Mouse (Mus musculus) right cerebral cortex, postnatal 10 days (tissue): ENCODE results near the gene Abr.

ENCODE experiments used
- DNase-seq, 2 experiments: peaks; one replicate each; pipeline ENCODE4 v3.0.0; 2021; ENCODE audit warnings: low spot score in 2 of 2

Abr gene

DNA sequence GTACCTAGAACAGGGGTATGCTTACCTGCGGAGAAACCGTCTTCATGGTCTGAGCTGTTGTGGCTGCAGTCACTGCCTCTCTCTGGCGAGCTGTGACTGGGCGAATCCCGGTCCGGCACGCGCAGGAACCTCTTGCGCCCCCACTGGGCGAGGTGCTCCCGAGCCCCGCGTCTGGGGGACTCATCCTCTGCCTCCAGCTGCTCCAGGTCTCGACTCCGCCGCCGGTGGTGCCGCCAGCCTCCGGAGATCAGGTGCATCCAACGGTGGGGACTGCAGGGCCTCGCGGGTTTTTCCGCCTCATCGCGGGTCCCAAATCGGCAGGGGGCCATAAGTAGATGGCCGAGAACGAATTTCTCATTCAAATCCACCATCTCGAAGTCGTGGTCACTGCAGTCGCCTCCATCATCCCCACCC is at the start of gene Abr:
Abr (minus strand) TSS at position 163 of the 414 bp plus-strand sequence.
- peak; percentile 57 to 71 for DNase-seq

DNA sequence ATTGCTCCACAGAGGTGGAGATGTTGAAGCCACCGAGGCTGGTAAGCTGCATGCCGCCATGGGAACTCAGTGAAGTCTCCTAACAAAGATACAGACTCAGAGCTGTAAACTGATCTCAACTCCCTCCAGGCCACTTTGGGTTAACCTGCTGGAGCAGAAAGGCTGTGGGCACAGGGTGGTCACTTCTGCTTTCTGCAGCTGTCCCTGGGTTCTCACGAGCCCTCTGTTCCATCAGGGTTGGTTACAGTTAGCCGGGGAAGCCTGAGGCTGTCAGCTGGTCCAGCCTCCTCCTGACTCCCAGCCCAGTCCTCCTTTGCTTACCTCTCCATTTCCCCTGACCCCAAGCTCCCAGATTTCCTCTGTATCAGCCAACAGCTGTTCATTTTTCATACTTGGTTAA is 45.7 kb upstream of the Abr start:
- no peak for DNase-seq

DNA sequence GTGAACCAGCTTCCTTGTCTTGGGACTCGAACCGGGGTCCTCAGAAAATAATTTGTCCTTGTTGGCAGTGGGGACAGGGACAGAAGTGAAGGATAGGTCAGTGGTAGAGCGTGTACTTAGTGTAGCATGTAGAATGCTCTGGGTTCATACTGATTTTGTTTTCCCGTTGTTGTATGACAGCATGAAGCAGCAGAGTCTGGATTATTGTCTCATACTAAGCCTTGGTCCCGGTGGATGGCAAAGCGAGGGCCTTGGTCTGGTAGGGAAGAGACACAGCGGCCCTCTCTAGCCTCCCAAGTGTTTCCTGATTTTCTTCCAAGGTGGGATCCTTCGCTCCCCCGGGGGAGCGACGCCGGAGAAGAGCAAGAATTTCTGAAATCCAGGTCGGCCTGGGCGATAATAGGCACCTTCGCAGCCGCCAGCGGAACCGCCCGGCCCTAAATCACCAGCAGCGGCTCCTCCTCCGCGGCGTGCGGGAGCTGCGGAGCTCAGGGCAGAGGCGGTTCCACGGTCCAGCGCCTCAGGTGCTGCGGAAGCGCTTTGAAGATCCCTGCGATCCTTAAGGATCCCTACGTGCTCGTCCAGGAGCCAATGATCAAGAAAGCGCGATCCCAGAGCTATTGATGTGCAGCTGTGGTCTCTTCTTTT is 44.0 kb upstream of the Abr start:
- DNase-seq, result no peak

DNA sequence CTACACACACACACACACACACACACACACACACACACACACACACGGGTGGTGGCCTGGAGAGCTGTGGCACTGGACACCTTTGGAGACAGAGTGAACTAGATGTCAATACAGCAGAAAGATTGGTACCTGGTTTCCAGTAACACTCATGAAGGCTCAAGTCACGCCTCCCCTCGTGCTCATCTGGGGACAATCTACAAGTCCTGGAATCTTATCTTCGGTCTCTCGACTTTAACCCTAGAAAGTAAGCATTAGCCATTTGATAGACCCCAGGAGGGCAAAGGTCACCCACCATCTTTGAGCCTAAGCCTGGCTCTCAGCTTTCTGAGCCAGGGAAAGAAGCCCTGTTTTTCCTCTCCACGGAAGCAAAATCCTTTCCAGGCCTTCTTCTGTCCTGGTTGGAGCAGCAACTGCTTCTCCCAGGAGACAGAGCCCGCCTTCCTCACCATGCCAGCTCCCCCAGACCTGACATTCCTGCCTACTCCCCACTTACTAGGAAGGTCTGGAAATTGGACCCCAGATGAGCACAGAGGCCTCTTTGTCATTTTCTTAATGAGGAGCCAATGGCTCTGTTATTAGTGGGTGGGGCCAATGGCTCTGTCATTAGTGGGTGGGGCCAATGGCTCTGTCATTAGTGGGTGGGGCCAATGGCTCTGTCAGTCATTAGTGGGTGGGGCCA is 39.8 kb upstream of the Abr start:
- no peak for DNase-seq

DNA sequence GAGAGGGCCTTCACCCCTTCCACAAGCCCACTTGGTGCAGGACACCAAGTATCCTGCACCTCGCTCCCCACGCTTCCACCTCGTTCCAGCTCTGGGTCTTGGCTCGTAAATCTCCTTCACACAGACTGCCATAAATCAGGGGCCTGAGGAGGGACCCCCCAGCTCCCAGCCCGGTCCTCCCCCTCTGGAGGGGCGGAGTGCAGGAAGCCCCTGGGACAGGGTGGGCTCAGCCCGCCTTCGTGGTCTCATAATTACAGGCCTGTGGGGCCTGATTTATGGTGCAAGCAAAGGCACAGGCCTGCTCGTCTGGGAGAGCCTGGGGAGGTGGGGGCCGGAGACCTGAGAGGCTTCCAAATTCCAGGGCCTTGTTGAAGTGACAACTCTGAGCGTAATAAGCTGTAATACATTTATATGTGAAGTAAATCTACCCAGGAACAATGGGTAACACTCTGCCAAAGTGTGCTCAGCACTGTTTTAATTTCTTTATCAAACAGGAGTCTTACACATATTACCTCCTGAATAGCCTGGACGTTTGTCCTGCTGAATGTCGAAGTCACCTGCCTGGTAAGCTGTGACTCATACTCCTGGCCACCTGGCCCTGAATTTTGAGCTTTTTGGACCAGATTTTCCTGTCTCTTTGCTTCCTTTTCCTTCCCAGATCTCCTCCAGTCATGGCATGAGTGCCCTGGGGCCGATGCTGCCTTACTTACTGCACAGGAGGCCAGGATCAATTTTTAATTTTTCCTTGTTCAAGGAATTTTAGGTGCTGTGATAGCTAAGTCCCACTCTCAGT is 37.2 kb upstream of the Abr start:
- DNase-seq, result no peak

DNA sequence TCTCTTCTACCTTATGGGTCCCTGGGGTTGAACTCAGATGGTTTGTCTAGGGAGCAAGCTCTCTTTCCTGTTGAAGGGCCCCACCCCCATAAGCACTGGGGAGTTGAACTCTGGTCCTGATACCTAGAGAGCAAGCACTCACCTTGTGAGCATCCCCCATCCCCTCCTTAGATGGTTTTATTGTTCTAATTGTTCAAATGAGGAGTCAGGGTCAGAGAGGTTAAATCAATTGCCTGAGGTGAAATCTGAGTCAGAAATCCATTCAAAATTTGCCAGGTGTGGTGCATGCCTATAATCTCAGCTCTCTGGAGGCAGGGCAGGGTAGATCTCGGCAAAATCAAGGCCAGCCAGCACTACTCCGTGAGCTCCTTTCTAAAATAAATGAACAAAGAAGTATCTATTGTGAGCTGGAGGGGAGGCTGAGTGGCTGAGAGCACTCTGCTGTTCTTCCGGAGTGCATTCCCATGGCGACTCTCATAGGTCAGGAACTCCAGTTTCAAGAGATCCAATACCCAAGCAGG is 35.4 kb upstream of the Abr start:
- no peak for DNase-seq

DNA sequence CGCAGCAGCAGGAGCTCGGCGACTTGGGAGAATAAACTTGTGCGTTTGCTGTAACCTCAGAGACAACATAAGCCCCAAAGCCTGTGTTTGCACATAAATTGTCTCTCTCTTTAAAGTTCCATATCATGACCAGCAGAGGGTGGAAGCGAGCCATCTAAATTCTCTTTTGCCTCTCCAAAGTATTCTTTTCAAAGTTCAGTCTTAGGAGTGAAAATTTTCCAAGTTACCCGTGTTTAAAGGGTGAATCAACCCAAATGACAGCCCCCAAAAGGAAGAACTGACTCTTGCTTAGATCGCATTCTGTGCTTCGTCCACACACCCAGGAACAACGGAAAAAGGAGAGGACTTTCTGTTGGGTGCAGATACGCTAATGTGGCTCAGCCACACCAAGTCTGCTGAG is 33.0 kb upstream of the Abr start:
- DNase-seq, result peak; percentile 57 to 80

DNA sequence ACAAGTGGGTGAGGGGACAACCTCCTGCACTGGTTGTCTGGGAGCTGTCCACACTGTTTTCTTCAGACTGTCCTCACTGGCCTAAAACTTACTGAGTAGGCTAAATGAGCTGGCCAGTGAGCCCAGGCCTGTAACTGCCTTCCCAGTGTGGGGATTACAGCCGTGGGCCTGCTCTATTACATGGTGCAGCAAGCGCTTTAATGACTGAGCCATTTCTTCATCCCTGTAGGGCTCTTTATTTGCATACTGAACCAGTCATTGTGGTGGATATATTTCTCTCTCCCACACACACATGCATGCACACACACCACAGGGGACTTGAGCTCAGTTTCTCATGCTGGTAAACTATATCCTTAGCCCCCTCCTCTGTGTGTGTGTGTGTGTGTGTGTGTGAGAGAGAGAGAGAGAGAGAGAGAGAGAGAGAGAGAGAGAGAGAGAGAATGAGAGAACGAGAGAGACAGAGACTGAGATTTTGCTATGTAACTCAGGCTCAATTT is 30.8 kb upstream of the Abr start:
- DNase-seq, result no peak

DNA sequence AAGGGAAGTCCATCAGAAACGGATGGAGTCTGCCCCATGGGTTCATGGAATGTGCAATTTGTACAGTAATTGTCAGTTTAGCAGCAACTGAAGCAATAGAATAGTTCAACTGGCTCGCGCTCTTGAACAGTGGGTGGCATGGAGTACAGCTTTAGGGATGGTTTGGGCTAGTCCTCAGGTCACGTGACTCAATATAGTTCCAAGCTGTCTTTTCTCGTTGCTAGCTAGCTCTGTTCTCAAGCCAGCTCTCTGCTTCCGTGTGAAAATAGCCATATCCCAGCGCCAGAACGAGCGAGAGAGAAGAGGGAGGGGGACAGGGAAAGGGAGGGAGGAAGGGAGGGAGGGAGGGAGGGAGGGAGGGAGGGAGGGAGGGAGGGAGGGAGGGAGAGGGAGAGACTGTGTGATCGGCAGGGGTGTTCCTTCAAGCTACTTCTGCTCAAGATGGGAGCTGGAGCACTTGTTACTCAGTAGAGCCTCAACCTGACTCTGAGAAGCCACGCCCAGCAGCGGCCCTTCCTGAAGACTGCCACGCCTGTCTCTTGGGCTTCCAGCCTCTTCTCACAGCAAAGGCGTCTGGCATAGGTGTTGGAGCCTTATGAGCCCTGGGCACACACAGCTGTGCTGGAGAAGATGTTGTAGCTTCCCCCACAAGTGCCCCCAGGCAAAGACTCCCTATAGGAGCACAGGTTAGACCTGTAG is 28.9 kb upstream of the Abr start:
- peak; percentile 52 to 79 for DNase-seq

DNA sequence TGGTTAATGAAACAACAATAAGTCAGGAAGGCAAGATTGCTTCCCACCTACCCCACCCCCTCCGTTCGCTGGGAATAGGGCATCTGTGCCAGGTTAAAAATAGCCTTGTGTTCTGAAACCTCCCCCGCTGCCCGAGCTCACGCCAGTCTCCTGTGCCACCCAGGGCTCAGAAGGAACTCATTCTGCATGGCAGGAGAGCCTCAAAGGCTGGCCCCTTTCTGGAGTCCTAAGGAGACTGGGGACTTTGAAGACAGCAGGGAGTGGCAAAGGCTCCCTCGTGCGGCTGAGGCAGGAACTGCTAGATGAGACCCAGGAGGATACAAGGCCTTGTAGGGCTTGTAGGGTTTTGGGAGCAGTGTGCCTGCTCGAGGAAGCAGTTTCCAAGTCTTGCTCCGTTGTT is 25.4 kb upstream of the Abr start:
- peak; percentile 80 to 83 for DNase-seq

DNA sequence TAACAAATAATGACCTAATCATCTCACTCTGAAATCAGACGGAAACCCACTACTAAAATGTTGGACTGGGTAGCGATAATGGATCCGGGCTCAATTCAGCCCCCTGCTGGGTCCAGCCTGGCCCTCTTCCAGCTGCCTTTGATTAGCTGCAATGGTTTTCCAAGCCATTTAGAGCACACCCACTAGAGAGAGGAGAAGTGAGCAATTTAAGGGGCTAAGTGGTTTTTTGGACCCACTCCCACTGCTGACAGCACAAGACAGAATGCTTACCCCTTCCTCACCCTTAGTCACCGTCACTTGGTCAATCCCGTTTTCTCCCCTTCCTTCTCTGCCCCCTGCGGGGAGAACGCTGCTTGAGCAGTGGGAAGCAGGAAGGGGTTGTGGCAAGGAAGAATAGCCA is 24.9 kb upstream of the Abr start:
- DNase-seq, result peak; percentile 69 to 71

DNA sequence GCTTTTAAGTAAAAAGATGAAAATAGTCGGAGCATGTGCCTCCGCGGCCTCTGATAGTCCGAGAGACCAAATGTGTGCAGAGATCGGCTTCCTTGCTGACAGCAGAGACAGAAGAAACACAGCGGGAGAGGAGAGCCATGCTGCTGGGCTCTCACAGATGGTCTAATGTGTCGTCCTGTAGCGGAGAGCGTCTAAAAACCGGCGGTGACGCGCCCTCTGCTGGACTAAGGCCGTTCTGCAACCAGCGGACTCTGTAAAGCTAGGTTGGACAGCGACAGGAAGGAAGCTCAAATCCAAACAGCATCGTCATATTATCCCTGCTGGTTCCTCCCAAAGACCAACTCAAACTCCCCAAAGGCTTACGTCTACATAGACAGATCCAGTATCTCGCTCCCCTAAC is 23.8 kb upstream of the Abr start:
- DNase-seq, result peak; percentile 94 to 95

DNA sequence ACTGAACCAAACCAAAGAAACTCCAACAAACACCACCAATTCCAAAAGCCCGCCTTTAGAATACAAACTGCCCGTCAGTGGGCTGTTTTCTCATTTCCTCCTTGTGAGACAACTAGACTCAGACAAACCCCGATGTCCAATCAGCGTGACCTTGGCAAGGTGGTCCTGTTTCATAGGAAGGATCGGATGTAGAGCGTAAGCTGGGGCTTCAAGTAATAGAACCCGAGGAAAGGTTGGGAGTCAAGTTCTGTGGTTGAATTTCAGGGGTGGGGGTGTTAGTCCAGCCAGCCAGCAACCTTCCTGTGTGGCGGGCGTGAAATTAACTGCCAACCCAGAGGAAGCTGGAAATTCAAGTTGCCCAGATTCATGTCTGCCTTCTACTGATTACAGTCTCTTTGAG is 22.9 kb upstream of the Abr start:
- DNase-seq, result no peak

DNA sequence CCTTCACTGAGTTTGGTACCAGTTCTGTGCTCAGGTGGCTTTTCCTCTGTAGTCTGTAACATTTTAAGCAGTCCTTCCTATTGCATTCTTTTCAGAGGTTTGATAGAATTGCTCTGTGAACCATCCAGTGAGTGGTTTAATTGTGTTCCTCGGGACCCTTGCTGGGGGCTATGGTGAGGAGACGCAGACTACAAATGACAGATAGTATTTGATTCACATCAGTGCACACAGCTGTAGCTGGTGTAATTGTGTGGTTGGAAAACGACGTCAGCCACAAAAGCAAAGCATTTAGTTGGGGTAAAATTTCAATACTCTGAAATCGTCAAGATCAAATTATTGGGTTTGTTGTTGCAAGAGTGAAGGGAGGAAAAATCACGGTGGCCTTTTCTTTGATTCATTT is 22.1 kb upstream of the Abr start:
- DNase-seq, result no peak

DNA sequence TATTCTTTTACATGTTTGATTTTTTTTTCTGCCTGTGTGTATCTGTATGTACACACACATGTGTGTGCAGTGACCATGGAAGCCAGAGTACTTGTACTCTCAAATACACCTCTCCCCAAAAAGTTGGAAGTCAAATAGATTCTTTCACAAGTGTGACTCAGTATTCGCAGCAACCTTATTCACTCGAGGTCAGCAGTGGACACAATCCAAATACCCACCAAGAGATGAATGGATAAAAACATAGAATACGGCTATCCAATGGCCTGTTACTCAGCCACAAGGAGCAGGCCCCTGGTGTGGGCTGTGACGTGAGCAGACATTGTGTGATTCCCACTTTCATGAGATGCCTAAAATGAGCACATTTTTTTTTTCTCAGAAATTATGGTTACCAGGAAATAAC is 18.1 kb upstream of the Abr start:
- DNase-seq, result no peak

DNA sequence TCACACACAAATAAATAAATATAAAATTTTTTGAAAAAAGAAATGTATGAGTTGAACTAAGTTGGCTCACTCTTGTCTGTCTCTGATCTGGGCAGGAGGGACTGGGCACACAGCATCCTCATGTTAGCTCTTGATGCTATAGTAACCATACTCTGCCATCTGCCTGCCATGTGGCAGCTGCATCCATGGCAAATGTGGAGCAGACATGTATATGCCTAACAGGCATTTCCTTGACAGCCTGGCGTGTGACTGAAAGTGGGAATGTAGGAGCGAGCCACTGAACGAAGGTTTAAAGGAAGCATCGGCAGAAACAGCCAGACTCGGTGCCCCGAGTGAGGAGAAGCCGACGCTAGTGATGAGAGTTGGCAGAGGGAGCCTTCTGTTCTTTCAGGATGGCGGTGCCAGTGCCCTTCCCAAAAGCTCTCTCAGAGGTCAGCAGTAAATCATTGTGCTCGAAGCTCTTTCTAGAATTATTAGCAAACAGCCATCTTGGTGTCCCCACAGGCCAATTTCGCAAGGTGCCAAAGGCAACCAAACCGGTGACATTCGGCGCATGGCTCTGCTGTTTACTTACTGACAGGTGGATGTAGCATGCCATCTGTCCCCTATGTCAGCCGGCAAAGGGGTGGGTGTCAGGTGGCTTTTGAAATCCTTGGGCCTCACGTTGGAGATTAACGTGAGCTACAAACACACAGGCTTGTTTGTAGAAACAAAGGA is 17.3 kb upstream of the Abr start:
- DNase-seq, result peak; percentile 34 to 70

DNA sequence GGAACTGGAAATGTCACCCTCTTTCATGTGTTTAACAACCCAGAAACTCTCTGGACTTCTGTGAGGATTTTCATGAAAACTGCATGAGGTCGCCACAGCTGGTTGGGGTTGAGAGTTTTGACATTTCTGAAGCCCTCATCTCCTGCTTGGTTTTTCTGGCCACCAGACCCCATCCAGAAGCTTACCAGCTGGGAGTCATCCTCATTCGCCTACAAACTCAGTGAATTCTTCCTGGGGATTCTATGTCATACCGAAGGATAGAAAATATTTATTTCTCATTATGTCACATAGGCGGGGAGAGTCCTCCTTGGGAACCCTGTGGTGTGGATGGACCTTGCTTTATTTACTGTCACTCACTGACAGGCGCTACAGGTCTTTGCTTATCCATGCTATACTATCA is 8.4 kb upstream of the Abr start:
- no peak for DNase-seq

DNA sequence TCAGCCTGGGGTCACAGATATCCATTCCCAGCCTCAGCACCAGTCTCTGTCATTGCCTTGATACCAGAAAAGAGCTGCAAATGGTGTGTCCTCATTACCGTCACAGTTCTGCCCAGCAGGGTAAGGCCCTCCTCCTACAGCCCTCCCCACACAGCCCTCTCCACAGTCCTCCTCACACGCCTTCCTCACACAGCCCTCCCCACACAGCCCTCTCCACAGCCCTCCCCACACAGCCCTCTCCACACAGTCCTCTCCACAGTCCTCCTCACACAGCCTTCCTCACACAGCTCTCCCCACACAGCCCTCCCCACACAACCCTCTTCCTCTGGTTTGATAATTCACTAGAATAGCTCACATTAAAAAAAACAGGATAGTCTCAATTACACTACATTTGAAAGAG is 7.9 kb upstream of the Abr start:
- DNase-seq, result no peak

DNA sequence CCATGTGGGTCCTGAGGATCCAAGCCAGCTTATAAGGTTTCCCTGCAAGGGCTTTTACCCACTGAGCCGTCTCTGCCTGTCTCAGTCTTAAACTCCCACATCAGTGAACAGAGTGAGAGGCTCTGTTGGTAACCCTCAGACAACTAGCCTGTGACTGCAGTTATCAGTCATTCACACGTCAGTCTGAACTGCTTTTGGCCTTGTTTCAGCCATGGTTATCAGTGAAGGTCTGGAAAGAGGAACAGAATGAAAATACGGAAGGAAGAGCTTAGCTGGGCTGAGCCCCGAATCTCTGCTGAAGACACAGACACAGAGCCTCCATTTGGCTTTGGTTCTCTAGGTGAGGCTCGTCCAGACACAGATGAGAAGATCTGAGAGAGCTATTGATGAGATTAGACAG is 6.5 kb upstream of the Abr start:
- DNase-seq, result no peak

DNA sequence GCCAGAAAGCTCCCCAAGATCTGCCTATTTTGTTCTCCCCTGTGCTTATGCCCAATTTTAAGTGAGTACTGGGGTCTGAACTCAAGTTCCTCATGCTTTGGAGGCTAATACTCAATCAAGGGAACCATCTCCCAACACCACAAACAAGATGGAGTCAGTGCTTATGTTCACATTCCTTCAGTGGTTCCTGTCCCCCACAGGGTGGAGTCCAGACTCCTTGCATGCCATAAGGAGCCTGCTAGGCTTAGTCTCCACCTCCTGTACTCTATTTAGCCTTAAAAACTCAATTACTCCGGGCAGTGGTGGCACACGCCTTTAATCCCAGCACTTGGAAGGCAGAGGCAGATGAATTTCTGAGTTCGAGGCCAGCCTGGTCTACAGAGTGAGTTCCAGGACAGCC is 2.8 kb upstream of the Abr start:
- DNase-seq, result no peak

DNA sequence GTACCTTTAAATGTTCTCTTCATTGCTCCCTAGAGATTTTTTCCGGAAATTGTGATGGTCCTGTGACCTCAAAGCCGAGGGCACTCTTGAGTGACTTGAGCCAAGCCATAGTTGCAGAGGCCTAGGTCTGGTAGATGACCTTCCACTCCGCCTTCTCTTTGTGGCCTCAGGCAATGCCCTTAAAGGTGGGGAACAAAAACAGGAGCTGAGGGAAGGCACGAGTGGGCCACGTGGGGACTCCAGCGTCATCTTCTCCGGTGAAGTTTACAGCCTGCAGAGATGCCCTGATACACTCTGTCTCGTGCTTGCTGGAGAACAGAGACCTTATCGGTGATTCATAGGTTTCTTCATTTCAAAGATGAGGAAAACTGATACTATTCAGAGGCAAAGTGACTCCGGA is 2.0 kb upstream of the Abr start:
- DNase-seq, result no peak
